ENCODE assay signal across 1 mouse cellular context in the genomic region with DNA sequence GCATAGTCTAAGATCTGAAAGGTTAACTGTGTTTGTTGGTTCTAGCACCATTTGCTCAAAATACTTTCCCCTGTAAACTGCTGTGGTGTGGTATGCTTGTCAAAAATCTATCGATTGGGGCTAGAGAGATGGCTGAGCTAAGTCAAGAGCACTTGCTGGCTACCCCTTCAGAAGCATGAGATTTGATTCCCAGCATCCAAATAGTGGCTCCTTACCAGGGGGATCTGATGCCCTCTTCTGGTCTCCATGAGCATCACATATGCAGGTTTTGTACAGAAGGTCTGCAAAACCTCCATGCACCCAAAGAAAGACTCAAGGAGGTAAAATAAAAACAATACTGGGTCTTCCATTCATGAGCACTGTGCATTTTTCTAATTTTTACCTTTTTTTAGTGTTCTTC.
TF ChIP-seq lines count a peak whose summit lies in the region.

No protein-coding gene starts in this region.

TF ChIP-seq in CH12.LX, 34 proteins besides CTCF, POLR2A, EP300 and RAD21 (continued from another document):
- no peak for TF ChIP-seq TCF12 (IDR thresholded peaks at IDR 0.05; ENCODE audit: low read depth, low read length)
- no peak for TF ChIP-seq POLR2AphosphoS2 (IDR thresholded peaks at IDR 0.05; ENCODE audit: low read depth, low read length)
